Comparison of ENCODE assay signal across 9 mouse cellular contexts in the genomic region with DNA sequence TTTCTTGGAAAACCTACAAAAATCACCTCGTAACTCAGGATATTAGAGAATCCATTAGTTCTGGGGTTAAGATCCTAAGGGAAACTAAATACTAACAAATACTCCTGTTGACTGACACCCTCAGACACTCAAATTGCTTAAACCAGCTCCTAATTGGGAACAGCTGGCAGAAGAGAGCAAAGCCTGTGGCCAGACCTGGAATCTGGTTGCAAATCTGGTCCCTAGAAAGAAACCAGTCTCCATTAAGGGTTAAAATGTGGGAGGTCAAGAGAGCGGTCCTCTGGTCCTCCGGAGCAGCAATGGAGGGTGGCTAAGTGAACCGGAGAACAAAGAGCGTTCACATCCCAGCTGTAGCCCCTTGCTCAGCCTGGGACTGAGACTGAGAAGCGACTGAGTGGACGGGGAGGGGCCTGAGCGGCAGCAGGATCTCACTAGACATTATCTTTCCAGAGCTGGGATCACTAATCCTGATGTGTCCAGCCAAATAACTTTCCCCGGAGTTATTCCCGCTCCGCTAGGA. TPM values are rescaled to one million over a fixed set of nuclear protein-coding genes. Genes with fewer than 3 reads are reported as not detected.
A peak's percentile ranks its signal among the peaks of the same experiment; 100 is the strongest.
DNase-seq lines count a peak whose midpoint lies in the region; ATAC-seq and TF ChIP-seq lines count a peak whose summit lies in the region.
"Had no signal": no experiment of that assay in that cellular context is flagged by ENCODE, and none has a peak within 500 bp of the region (broad histone marks: within the 10 kb centered on the region; RNA-seq: fewer than 3 reads in every experiment).

No protein-coding gene starts in this region.

- peaks cover 5% of the 10 kb centered on the region; the same call in 1 of the 2 replicates for H3K27me3 ChIP-seq in kidney, embryonic 15.5 days
- no peaks in the 10 kb centered on the region for H3K27me3 ChIP-seq in kidney, adult 2 months (replicated peaks; ENCODE audit: control insufficient read depth, insufficient read depth, low read length)
- H3K27me3 ChIP-seq in embryonic facial prominence, embryonic 10.5 days (replicated peaks; ENCODE audit: low read depth, poor library complexity, severe bottlenecking): no peaks in the 10 kb centered on the region
- no peaks in the 10 kb centered on the region for H3K27me3 ChIP-seq in neural tube, embryonic 15.5 days (replicated peaks)
- H3K27me3 ChIP-seq: Patski had no signal

- DNase-seq in kidney, adult 2 months: no peak
- peak; percentile 85 for DNase-seq in embryonic facial prominence, embryonic 10.5 days (ENCODE audit: low spot score)
- peak; percentile 97 for DNase-seq in hindlimb bud, embryonic 11.5 days (ENCODE audit: extremely low spot score, low read depth, low spot score)
- DNase-seq in right cerebral cortex, postnatal 25 days: no peak
- DNase-seq in layer of hippocampus, adult 9-10 months (ENCODE audit: low spot score): no peak
- no peak for DNase-seq in right cerebral cortex, postnatal 14 days

- H3K4me3 ChIP-seq in kidney, embryonic 15.5 days (replicated peaks): no peak overlapping the region
- H3K4me3 ChIP-seq in kidney, adult 2 months (ENCODE audit: insufficient read depth, low read depth, low read length): no peak overlapping the region
- peak overlapping the region; percentile 42 for H3K4me3 ChIP-seq in embryonic facial prominence, embryonic 10.5 days
- H3K4me3 ChIP-seq in neural tube, embryonic 15.5 days (replicated peaks): no peak overlapping the region

- H3K9me3 ChIP-seq in kidney, embryonic 15.5 days (replicated peaks): no peaks in the 10 kb centered on the region
- H3K9me3 ChIP-seq in embryonic facial prominence, embryonic 10.5 days: no peaks in the 10 kb centered on the region
- no peaks in the 10 kb centered on the region for H3K9me3 ChIP-seq in neural tube, embryonic 15.5 days (replicated peaks)

- H3K27ac ChIP-seq in kidney, embryonic 15.5 days: no peak overlapping the region
- H3K27ac ChIP-seq in kidney, adult 2 months (ENCODE audit: insufficient read depth, low read depth, low read length): no peak overlapping the region
- peak overlapping the region; percentile 94 for H3K27ac ChIP-seq in embryonic facial prominence, embryonic 10.5 days (replicated peaks)
- H3K27ac ChIP-seq in neural tube, embryonic 15.5 days (replicated peaks): peak overlapping the region; percentile 70; the same call in 1 of the 2 replicates

- WGBS in kidney, embryonic 15.5 days: 18% methylated on average over 11 of the region's 11 CpGs
- WGBS in kidney, adult 2 months: 35% methylated on average over 11 of the region's 11 CpGs
- 6% methylated on average over 11 of the region's 11 CpGs for WGBS in embryonic facial prominence, embryonic 10.5 days
- 30% methylated on average over 11 of the region's 11 CpGs for WGBS in neural tube, embryonic 15.5 days

- ATAC-seq in kidney, embryonic 15.5 days (replicated peaks; ENCODE audit: low FRiP score): peak; percentile 60; the same call in 1 of the 2 replicates
- ATAC-seq in neural tube, embryonic 15.5 days (ENCODE audit: low FRiP score): peak; percentile 22; the same call in 1 of the 2 replicates
- ATAC-seq: Patski had no signal

- H3K9ac ChIP-seq in kidney, embryonic 15.5 days: no peak overlapping the region
- no peak overlapping the region for H3K9ac ChIP-seq in neural tube, embryonic 15.5 days (replicated peaks)

- peaks cover 27% of the 10 kb centered on the region for H3K4me1 ChIP-seq in kidney, embryonic 15.5 days
- no peaks in the 10 kb centered on the region for H3K4me1 ChIP-seq in kidney, adult 2 months (ENCODE audit: control insufficient read depth, insufficient read depth, low read length)
- peaks cover 64% of the 10 kb centered on the region for H3K4me1 ChIP-seq in embryonic facial prominence, embryonic 10.5 days
- peaks cover 28% of the 10 kb centered on the region for H3K4me1 ChIP-seq in neural tube, embryonic 15.5 days

- H3K4me2 ChIP-seq in kidney, embryonic 15.5 days: peak overlapping the region; percentile 36
- H3K4me2 ChIP-seq in neural tube, embryonic 15.5 days: peak overlapping the region; percentile 7; the same call in 1 of the 2 replicates

- TF ChIP-seq POLR2A in kidney, adult 2 months (IDR thresholded peaks at IDR 0.05; ENCODE audit: low read depth, low read length): no peak

- TF ChIP-seq CTCF in kidney, adult 2 months (conservative IDR thresholded peaks at IDR 0.05; ENCODE audit: insufficient read depth, insufficient read length, low read depth, low read length): no peak

- no peaks in the 10 kb centered on the region for H3K36me3 ChIP-seq in kidney, embryonic 15.5 days
- no peaks in the 10 kb centered on the region for H3K36me3 ChIP-seq in kidney, adult 2 months (ENCODE audit: control insufficient read depth, insufficient read depth, low read length)
- no peaks in the 10 kb centered on the region for H3K36me3 ChIP-seq in embryonic facial prominence, embryonic 10.5 days (replicated peaks)
- H3K36me3 ChIP-seq in neural tube, embryonic 15.5 days: no peaks in the 10 kb centered on the region

RNA-seq across cellular contexts. Expression of a gene that starts 51.4 kb away (rescaled TPM):
- polyA plus RNA-seq in kidney, embryonic 15.5 days (2015; fragmentation: Nextera tagmentation; extraction: Ambion mirVana): 2.8 and 2.9 TPM in 2 replicates
- 5.2 and 5.5 TPM in 2 replicates for polyA plus RNA-seq in kidney, adult 2 months (2012; rRNA removed)
- polyA plus RNA-seq in embryonic facial prominence, embryonic 10.5 days (2016; fragmentation: Nextera tagmentation; extraction: Ambion mirVana): 3.9 and 4.1 TPM in 2 replicates
- 3.0 TPM in 2 replicates for polyA plus RNA-seq in neural tube, embryonic 15.5 days (2015; fragmentation: Nextera tagmentation; extraction: Ambion mirVana)

Comparison
In these comparisons a context has a peak if more than half of its experiments do, and no peak if none do; other contexts are left out.
1. H3K27ac ChIP-seq: peak in embryonic facial prominence, embryonic 10.5 days (single experiment) and neural tube, embryonic 15.5 days (single experiment); none in kidney, embryonic 15.5 days (single experiment) and kidney, adult 2 months (single experiment).
2. DNase-seq: peak in embryonic facial prominence, embryonic 10.5 days (single experiment) and hindlimb bud, embryonic 11.5 days (single experiment); none in kidney, adult 2 months (single experiment), right cerebral cortex, postnatal 25 days (single experiment), layer of hippocampus, adult 9-10 months (single experiment) and right cerebral cortex, postnatal 14 days (single experiment).